Mouse (Mus musculus) small intestine, adult 2 months (tissue): ENCODE measurements around the gene Dnajc11.

ENCODE experiments used
- CTCF ChIP-seq: fragments of 200-500 bp; IDR thresholded peaks from 2 replicates; pipeline ENCODE4 v1.5.1; 2012; ENCODE audit warnings: low read depth, mild to moderate bottlenecking, control low read depth, inconsistent platforms, low read length, moderate library complexity, mixed read lengths; ENCODE audit not compliant: insufficient replicate concordance, insufficient read length; ENCODE audit errors: extremely low read depth
- POLR2A ChIP-seq: fragments of 200-500 bp; IDR thresholded peaks from 2 replicates; pipeline ENCODE4 v1.6.1; 2012; ENCODE audit warnings: low read depth, mild to moderate bottlenecking, control low read depth, inconsistent platforms, low read length, moderate library complexity

- TF ChIP-seq POLR2A (no peak), CTCF (no peak)
Measured at GRCm38 (mm10) chr4:151968204-151968921, 34.9 kb downstream of the Dnajc11 start.
